Mouse (Mus musculus): Measurements from ENCODE around the gene Pbx1.

DNA sequence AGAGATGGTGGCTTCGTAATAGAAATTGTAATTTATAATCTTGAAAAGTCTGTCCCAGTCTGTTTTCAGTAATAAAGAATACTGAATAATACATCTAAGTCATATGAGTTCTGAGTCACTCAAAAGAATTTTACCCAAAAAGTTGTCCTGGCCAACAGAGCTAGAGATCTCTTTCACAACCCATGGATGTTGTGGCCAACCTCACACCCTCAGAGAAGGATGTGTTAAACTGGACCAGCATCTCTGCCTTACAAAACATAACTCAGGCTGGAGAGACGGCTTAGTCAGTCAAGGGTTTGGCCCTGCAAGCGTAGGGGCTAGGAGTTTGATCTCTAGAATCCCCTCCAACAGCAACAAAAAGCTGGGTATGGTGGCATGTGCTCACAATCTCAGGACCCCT, 171.7 kb downstream of the Pbx1 start:
- no peak for TF ChIP-seq GATA1 (IDR thresholded peaks at IDR 0.05; ENCODE audit: borderline replicate concordance, low read length)
- TF ChIP-seq FLI1 (IDR thresholded peaks at IDR 0.05; ENCODE audit: low read length), result no peak
